Mouse (Mus musculus): ENCODE results near the gene Dpagt1.
"Not testable (repeated sequence)": the region's sequence is repeated elsewhere in the genome, so short reads cannot be mapped to it uniquely, and the experiment has no call there.

Gene Dpagt1

GRCm38 (mm10) chr9:44342173-44342572 lies 16.4 kb downstream of the Dpagt1 start:
- DNase-seq, result no peak

- no peak for DNase-seq
Measured at GRCm38 (mm10) chr9:44342605-44343004, 16.8 kb downstream of the Dpagt1 start.

- DNase-seq, result no peak
Measured at GRCm38 (mm10) chr9:44343290-44343689, 17.5 kb downstream of the Dpagt1 start.

- DNase-seq, result peak; percentile 90 to 93
Measured at GRCm38 (mm10) chr9:44343781-44344421, 18.1 kb downstream of the Dpagt1 start, which contains the start of gene Hmbs. TSS of gene Hmbs (minus strand) at chr9:44344228.

- no peak for DNase-seq
Measured at GRCm38 (mm10) chr9:44345570-44346433, 20.0 kb downstream of the Dpagt1 start.

- no peak for DNase-seq
Measured at GRCm38 (mm10) chr9:44347166-44347565, 21.3 kb downstream of the Dpagt1 start.

- DNase-seq, result no peak
Measured at GRCm38 (mm10) chr9:44347621-44348020, 21.8 kb downstream of the Dpagt1 start.

GRCm38 (mm10) chr9:44348546-44348945 lies 22.7 kb downstream of the Dpagt1 start:
- no peak for DNase-seq

- DNase-seq, result no peak
Measured at GRCm38 (mm10) chr9:44351396-44351795, 25.6 kb downstream of the Dpagt1 start.

GRCm38 (mm10) chr9:44352337-44352736 lies 26.5 kb downstream of the Dpagt1 start:
- no peak for DNase-seq

- DNase-seq, result no peak
Measured at GRCm38 (mm10) chr9:44353142-44353541, 27.3 kb downstream of the Dpagt1 start.

- DNase-seq, result no peak
Measured at GRCm38 (mm10) chr9:44357207-44357606, 31.4 kb downstream of the Dpagt1 start.

GRCm38 (mm10) chr9:44361190-44361917 lies 35.5 kb downstream of the Dpagt1 start, which contains the start of gene Vps11:
TSS of gene Vps11 (minus strand) at chr9:44361670.
- DNase-seq, result peak; percentile 91 to 94

GRCm38 (mm10) chr9:44361931-44362330 lies 36.1 kb downstream of the Dpagt1 start:
- DNase-seq, result not testable (repeated sequence)

GRCm38 (mm10) chr9:44364480-44364879 lies 38.7 kb downstream of the Dpagt1 start:
- no peak for DNase-seq

GRCm38 (mm10) chr9:44373386-44373785 lies 47.6 kb downstream of the Dpagt1 start:
- DNase-seq, result no peak

- DNase-seq, result no peak
Measured at GRCm38 (mm10) chr9:44376141-44376540, 50.3 kb downstream of the Dpagt1 start.

- DNase-seq, result not testable (repeated sequence)
Measured at GRCm38 (mm10) chr9:44377335-44377734, 51.5 kb downstream of the Dpagt1 start.

- DNase-seq, result no peak
Measured at GRCm38 (mm10) chr9:44378153-44378730, 52.4 kb downstream of the Dpagt1 start.

- DNase-seq, result peak; percentile 99 to 100
Measured at GRCm38 (mm10) chr9:44379054-44379834, 53.4 kb downstream of the Dpagt1 start, which contains the start of gene Hyou1. TSS of gene Hyou1 (plus strand) at chr9:44379490.

- peak; percentile 31 to 50 for DNase-seq
Measured at GRCm38 (mm10) chr9:44379862-44380261, 54.0 kb downstream of the Dpagt1 start.

Data from cerebellum, adult 18-20 months (tissue).